Mouse (Mus musculus) kidney, adult 2 months (tissue): Measurements from ENCODE around the gene Nrxn3.

Source experiments
- CTCF ChIP-seq: fragments of 200-500 bp; conservative IDR thresholded peaks from 2 replicates; pipeline ENCODE4 v1.5.1; 2011; ENCODE audit warnings: low read depth, mild to moderate bottlenecking, control low read depth, low read length, moderate library complexity, mixed read lengths; ENCODE audit not compliant: insufficient read depth, insufficient read length
- POLR2A ChIP-seq: fragments of 200-500 bp; IDR thresholded peaks from one replicate; pipeline ENCODE4 v1.6.1; 2011; ENCODE audit warnings: low read depth, low read length, control low read depth

- TF ChIP-seq POLR2A: no peak
- TF ChIP-seq CTCF: peak; percentile 40; the same call in 1 of the 2 replicates
Observed at GRCm38 (mm10) chr12:89302011-89302410, 579.3 kb downstream of the Nrxn3 start.
